Mouse (Mus musculus) stomach, embryonic 15.5 days (tissue): Measurements from ENCODE around the gene Efemp2. TPM values are rescaled to one million over a fixed set of nuclear protein-coding genes. Genes with fewer than 3 reads are reported as not detected.

Source experiments
- ATAC-seq: fragments of 200-750 bp; cut with Nextera tagmentation; 2 replicates; pipeline ENCODE4 v1.8.0; 2017; ENCODE audit warnings: low read depth, moderate number of reproducible peaks, moderate TSS enrichment; ENCODE audit not compliant: insufficient read depth, low FRiP score
- H3K27ac ChIP-seq: fragments of 300-500 bp; sonication (generic); 2 replicates; pipeline ENCODE4 v1.5.1; 2015; ENCODE audit warnings: mild to moderate bottlenecking, inconsistent platforms
- H3K27me3 ChIP-seq: fragments of 300-500 bp; sonication (generic); replicated peaks from 2 replicates; pipeline ENCODE4 v1.6.1; 2015; ENCODE audit warnings: inconsistent platforms
- H3K36me3 ChIP-seq: fragments of 300-500 bp; sonication (generic); 2 replicates; pipeline ENCODE4 v1.6.1; 2015; ENCODE audit warnings: inconsistent platforms
- H3K4me1 ChIP-seq: fragments of 300-500 bp; sonication (generic); 2 replicates; pipeline ENCODE4 v1.6.1; 2015; ENCODE audit warnings: inconsistent platforms
- H3K4me2 ChIP-seq: fragments of 300-500 bp; sonication (generic); 2 replicates; pipeline ENCODE4 v1.6.1; 2015; ENCODE audit warnings: mild to moderate bottlenecking, inconsistent platforms
- H3K4me3 ChIP-seq: fragments of 300-500 bp; sonication (generic); replicated peaks from 2 replicates; pipeline ENCODE4 v1.5.1; 2015; ENCODE audit warnings: inconsistent platforms
- H3K9ac ChIP-seq: fragments of 300-500 bp; sonication (generic); 2 replicates; pipeline ENCODE4 v1.6.1; 2015; ENCODE audit warnings: inconsistent platforms
- H3K9me3 ChIP-seq: fragments of 300-500 bp; sonication (generic); 2 replicates; pipeline ENCODE4 v1.6.1; 2016; ENCODE audit warnings: inconsistent platforms
- WGBS: fragments of 180-500 bp; shearing (Covaris S2); methylation state at CpG from one replicate; pipeline ENCODE4 v1.1.7; 2015; 5-methylcytosine and 5-hydroxymethylcytosine counted together
- polyA plus RNA-seq: library from polyadenylated mRNA; unstranded; fragments of >200 nt; fragmentation: Nextera tagmentation; extraction: Ambion mirVana; gene quantifications from 2 replicates; pipeline ENCODE4 v1.2.1, GENCODE M21; 2015

Efemp2 gene
- polyA plus RNA-seq, 1 experiment from 2014 or later, result 145 TPM

- Histone ChIP-seq H3K4me2 (peak overlapping the region; percentile 14), H3K27me3 (no peaks in the 10 kb centered on the region), H3K36me3 (no peaks in the 10 kb centered on the region), H3K9me3 (no peaks in the 10 kb centered on the region), H3K9ac (no peak overlapping the region), H3K27ac (peak overlapping the region; percentile 31; the same call in 1 of the 2 replicates), H3K4me1 (peaks cover 12% of the 10 kb centered on the region; the same call in 1 of the 2 replicates), H3K4me3 (no peak overlapping the region)
- 73% methylated on average over 12 of the region's 12 CpGs for WGBS
- ATAC-seq, result no peak
Measured at GRCm38 (mm10) chr19:5512091-5513004, 38.6 kb downstream of the Efemp2 start.

DNA sequence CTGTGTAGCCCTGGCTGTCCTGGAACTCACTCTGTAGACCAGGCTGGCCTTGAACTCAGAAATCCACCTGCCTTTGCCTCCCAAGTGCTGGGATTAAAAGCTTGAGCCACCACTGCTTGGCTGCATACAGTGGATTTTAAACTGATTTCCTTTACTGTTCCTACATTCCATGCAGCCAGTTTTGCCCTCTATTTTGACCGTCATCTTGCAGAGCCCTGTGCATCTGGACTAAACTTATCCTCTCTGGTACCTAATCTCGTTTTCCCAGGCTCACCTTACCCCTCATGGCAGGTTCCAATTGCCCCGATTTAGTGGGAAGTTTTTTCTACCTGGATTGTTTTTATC lies 39.2 kb downstream of the Efemp2 start:
- Histone ChIP-seq H3K9ac (no peak overlapping the region), H3K4me3 (no peak overlapping the region), H3K36me3 (no peaks in the 10 kb centered on the region), H3K27ac (no peak overlapping the region), H3K4me2 (no peak overlapping the region), H3K27me3 (no peaks in the 10 kb centered on the region), H3K9me3 (no peaks in the 10 kb centered on the region), H3K4me1 (peaks cover 12% of the 10 kb centered on the region; the same call in 1 of the 2 replicates)
- no peak for ATAC-seq
- 79% methylated on average over 3 of the region's 3 CpGs for WGBS

DNA sequence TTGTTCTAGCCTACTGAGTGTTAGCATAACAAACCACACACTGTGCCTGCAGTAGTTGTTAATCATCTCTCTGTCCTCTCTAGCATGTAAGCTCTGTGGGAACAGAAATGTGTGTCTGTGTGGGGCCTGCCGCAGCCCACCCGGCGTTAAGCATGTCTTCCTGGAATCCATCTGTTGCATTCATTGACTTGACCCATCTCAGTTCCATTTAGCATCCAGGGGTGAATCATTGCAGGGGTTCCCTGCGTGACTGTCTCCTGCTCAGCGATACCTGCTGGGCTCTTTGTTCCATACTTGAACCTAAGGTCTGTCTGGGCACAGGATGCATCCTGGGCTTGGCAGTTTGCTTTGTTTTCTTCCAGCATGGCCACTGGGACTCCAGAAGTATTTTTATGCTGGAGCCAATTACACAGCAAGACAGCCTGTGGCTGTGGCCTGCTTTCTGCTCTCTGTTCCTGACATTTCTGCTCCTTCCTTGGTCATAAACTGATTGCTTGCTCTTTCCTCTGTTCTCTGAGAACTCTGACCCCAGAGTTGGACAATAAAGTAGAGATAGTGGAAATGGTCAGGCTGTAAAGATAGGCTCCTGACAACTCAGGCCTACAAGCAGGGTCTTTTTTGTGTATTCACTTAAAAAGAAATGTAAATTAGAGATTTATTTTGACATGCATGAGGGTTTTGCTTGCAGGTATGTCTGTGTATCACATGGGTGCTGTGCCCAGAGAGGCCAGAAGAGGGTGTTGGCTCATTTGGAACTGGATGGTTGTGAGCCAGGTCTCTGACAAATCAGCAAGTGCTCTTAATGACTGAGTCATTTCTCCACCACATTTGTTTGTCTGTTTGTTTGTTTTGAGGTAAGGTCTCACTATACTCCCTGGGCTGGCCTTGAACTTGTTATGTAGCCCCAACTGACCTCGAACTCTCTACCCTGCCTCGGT lies 42.4 kb downstream of the Efemp2 start:
- Histone ChIP-seq H3K4me1 (peaks cover 2% of the 10 kb centered on the region; the same call in 1 of the 2 replicates), H3K4me2 (no peak overlapping the region), H3K27ac (no peak overlapping the region), H3K27me3 (no peaks in the 10 kb centered on the region), H3K9me3 (no peaks in the 10 kb centered on the region), H3K9ac (no peak overlapping the region), H3K36me3 (no peaks in the 10 kb centered on the region), H3K4me3 (no peak overlapping the region)
- no peak for ATAC-seq
- WGBS, result 80% methylated on average over 7 of the region's 7 CpGs

- no peak overlapping the region for H3K4me3 ChIP-seq
- H3K4me2 ChIP-seq, result no peak overlapping the region
- H3K4me1 ChIP-seq, result no peaks in the 10 kb centered on the region
- H3K27me3 ChIP-seq, result no peaks in the 10 kb centered on the region
- H3K36me3 ChIP-seq, result no peaks in the 10 kb centered on the region
- H3K9me3 ChIP-seq, result no peaks in the 10 kb centered on the region
- 76% methylated on average over 8 of the region's 8 CpGs for WGBS
- no peak overlapping the region for H3K27ac ChIP-seq
- no peak overlapping the region for H3K9ac ChIP-seq
- no peak for ATAC-seq
Measured at GRCm38 (mm10) chr19:5516906-5517505, 43.3 kb downstream of the Efemp2 start.

DNA sequence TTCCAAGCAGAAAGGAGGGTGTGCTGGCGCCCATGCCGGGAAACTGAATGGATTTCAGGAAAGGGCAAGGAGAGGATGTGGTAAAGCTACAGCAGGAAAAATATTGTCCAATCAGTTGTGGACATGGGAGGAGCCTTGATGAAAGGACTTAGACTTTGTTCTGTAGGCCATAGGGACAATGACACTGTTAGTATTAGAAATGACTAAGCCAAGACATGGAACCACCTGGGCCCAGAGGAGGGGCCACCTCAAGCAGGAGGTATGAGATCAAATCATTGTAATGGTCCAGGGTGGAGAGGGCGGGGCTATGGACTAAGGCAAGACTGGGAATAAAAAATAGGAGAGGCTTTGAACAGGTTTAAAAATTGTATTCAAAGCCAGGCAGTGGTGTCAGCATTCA lies 45.0 kb downstream of the Efemp2 start:
- 91% methylated on average over 3 of the region's 3 CpGs for WGBS
- ATAC-seq, result no peak
- Histone ChIP-seq H3K4me1 (no peaks in the 10 kb centered on the region), H3K9me3 (no peaks in the 10 kb centered on the region), H3K36me3 (no peaks in the 10 kb centered on the region), H3K4me2 (no peak overlapping the region), H3K4me3 (no peak overlapping the region), H3K9ac (no peak overlapping the region), H3K27ac (no peak overlapping the region), H3K27me3 (no peaks in the 10 kb centered on the region)

DNA sequence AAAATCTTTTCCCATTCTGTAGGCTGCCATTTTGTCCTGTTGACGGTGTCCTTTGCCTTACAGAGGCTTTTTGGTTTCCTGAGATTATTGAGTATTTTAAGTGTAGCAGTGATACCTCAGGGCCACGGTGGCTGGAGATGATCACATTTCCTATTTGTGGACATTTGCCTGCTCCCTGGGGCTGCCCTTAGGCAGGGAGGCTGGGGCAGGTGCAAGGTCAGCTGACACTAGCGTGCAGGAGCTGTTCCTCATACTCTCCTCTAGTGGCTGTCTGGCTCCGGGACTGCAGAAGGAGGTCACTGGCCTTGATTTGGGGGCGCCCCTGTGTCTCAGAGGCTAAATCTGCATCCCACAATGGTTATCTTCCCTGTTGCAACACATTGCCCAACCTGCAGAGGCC lies 51.5 kb downstream of the Efemp2 start:
- Histone ChIP-seq H3K4me2 (no peak overlapping the region), H3K27me3 (no peaks in the 10 kb centered on the region), H3K9ac (no peak overlapping the region), H3K9me3 (no peaks in the 10 kb centered on the region), H3K36me3 (no peaks in the 10 kb centered on the region), H3K27ac (no peak overlapping the region), H3K4me3 (no peak overlapping the region), H3K4me1 (peaks cover 5% of the 10 kb centered on the region)
- WGBS, result 74% methylated on average over 5 of the region's 5 CpGs
- no peak for ATAC-seq

DNA sequence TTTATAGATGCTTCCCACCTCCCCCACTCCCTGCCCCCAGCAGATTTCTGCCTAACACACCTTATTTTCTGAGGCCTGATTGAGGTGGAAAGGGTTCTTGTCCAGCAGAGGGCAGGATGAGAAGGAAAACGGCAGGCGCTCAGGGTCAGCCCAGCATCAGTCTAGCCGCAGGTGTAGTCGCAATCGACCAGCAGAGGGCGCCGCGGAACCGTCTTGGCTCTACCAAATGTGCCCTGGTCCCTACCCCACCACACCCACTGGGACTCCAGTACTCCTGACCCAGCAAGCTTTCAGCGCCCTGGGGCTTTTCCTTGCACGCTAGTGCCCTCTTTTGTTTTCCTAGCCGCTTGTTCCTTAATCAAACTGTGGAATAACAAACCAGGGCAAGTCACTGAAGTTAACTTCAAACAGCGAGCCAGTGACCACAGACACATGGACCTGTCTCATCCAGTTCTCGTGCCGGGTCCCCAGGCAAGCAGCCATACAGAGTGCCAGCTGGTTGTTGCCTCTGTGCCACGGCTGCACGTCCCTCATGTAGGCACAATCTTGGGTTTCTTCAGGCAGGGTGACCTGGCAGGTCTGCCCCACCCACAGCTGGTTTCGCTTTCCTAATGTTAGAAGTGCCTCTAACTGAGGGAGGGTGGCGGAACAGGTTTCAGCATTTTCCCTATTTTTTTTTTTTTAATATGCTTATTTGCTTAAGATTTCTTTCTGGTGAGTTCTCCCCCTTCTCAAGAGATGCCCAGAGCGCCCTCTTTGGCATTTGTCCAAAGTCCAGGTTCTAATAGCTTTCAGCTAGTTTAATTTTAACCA lies 55.8 kb downstream of the Efemp2 start:
- Histone ChIP-seq H3K9ac (no peak overlapping the region), H3K4me3 (peak overlapping the region; percentile 24), H3K36me3 (no peaks in the 10 kb centered on the region), H3K9me3 (no peaks in the 10 kb centered on the region), H3K4me1 (peaks cover 7% of the 10 kb centered on the region), H3K27ac (peak overlapping the region; percentile 95), H3K4me2 (peak overlapping the region; percentile 54), H3K27me3 (no peaks in the 10 kb centered on the region)
- peak; percentile 92 for ATAC-seq
- 15% methylated on average over 20 of the region's 20 CpGs for WGBS

DNA sequence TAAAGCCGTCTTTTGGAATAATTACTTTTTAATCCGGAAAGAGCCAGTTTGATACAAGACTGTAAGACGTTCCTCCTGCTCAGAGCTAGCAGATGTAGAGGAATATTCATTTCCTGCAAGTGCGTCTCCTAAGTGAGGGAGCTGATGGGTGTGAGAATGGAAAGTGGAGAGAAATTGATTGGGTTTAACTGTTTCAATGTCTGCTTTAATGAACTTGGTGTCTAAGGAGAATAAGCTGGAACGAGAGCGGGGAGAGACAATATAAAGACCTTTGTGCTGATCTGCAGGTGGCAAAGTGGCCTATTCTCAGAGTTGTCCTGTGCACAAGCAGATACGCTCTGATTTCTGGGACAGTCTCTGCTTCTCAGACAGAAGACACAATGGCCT lies 56.4 kb downstream of the Efemp2 start:
- ATAC-seq, result no peak
- Histone ChIP-seq H3K27me3 (no peaks in the 10 kb centered on the region), H3K4me3 (no peak overlapping the region; the same call in 1 of the 2 replicates), H3K27ac (peak overlapping the region; percentile 95), H3K9me3 (no peaks in the 10 kb centered on the region), H3K9ac (no peak overlapping the region), H3K36me3 (no peaks in the 10 kb centered on the region), H3K4me1 (peaks cover 7% of the 10 kb centered on the region), H3K4me2 (peak overlapping the region; percentile 54; the same call in 1 of the 2 replicates)
- 47% methylated on average over 7 of the region's 7 CpGs for WGBS

Other genes with a start within 250 kb of the Efemp2 start
- 18.0 and 20.6 TPM in 2 replicates for gene Pacs1, start 200.8 kb upstream of the Efemp2 start, polyA plus RNA-seq
- gene Sf3b2, start 178.5 kb upstream of the Efemp2 start, polyA plus RNA-seq, result 278 and 308 TPM in 2 replicates
- gene Gal3st3, start 175.6 kb upstream of the Efemp2 start, polyA plus RNA-seq, result 2.2 and 2.9 TPM in 2 replicates
- not detected in 2 replicates for gene Catsper1, start 138.2 kb upstream of the Efemp2 start, polyA plus RNA-seq
- gene Cst6, start 124.4 kb upstream of the Efemp2 start, polyA plus RNA-seq, result 7.9 and 13.9 TPM in 2 replicates
- gene Eif1ad, start 107.2 kb upstream of the Efemp2 start, polyA plus RNA-seq, result 48.0 and 51.2 TPM in 2 replicates
- gene Banf1, start 106.8 kb upstream of the Efemp2 start, polyA plus RNA-seq, result 433 and 441 TPM in 2 replicates
- gene Sart1, start 85.3 kb upstream of the Efemp2 start, polyA plus RNA-seq, result 74.8 and 75.3 TPM in 2 replicates
- gene Tsga10ip, start 71.4 kb upstream of the Efemp2 start, polyA plus RNA-seq, result 8.3 and 12.9 TPM in 2 replicates
- 210 and 222 TPM in 2 replicates for gene Drap1, start 49.0 kb upstream of the Efemp2 start, polyA plus RNA-seq
- 47.8 and 49.4 TPM in 2 replicates for gene AI837181, start 48.8 kb upstream of the Efemp2 start, polyA plus RNA-seq
- gene Fosl1, start 26.4 kb upstream of the Efemp2 start, polyA plus RNA-seq, result not detected in 2 replicates
- gene Ccdc85b, start 16.1 kb upstream of the Efemp2 start, polyA plus RNA-seq, result 11.8 and 11.9 TPM in 2 replicates
- gene Fibp, start 13.3 kb upstream of the Efemp2 start, polyA plus RNA-seq, result 99.4 and 99.7 TPM in 2 replicates
- 1.3 and 2.3 TPM in 2 replicates for gene Ctsw, start 5.4 kb upstream of the Efemp2 start, polyA plus RNA-seq
- 35.6 and 36.3 TPM in 2 replicates for gene Mus81, start 14.4 kb downstream of the Efemp2 start, polyA plus RNA-seq
- gene Cfl1, start 16.5 kb downstream of the Efemp2 start, polyA plus RNA-seq, result 2,358 and 2,394 TPM in 2 replicates
- not detected in 2 replicates for gene 1700020D05Rik, start 29.8 kb downstream of the Efemp2 start, polyA plus RNA-seq
- 8.8 and 11.1 TPM in 2 replicates for gene Snx32, start 36.6 kb downstream of the Efemp2 start, polyA plus RNA-seq
- 14.6 and 17.8 TPM in 2 replicates for gene Ovol1, start 86.7 kb downstream of the Efemp2 start, polyA plus RNA-seq
- 7.1 and 8.3 TPM in 2 replicates for gene Ap5b1, start 94.1 kb downstream of the Efemp2 start, polyA plus RNA-seq
- 124 and 144 TPM in 2 replicates for gene Rnaseh2c, start 127.9 kb downstream of the Efemp2 start, polyA plus RNA-seq
- 42.2 and 49.1 TPM in 2 replicates for gene Kat5, start 136.3 kb downstream of the Efemp2 start, polyA plus RNA-seq
- 43.5 and 46.0 TPM in 2 replicates for gene Rela, start 163.5 kb downstream of the Efemp2 start, polyA plus RNA-seq
- 28.7 and 28.8 TPM in 2 replicates for gene Sipa1, start 189.8 kb downstream of the Efemp2 start, polyA plus RNA-seq
- gene Map3k11, start 214.8 kb downstream of the Efemp2 start, polyA plus RNA-seq, result 27.7 and 32.3 TPM in 2 replicates
- 17.7 and 19.3 TPM in 2 replicates for gene Pcnx3, start 215.0 kb downstream of the Efemp2 start, polyA plus RNA-seq
- 0.52 and 1.3 TPM in 2 replicates for gene Kcnk7, start 230.4 kb downstream of the Efemp2 start, polyA plus RNA-seq